Mouse (Mus musculus): Measurements from ENCODE around the gene Plekhj1.
A peak's percentile ranks its signal among the peaks of the same experiment; 100 is the strongest.
"Not testable (repeated sequence)": the region's sequence is repeated elsewhere in the genome, so short reads cannot be mapped to it uniquely, and the experiment has no call there.

Plekhj1 gene

DNA sequence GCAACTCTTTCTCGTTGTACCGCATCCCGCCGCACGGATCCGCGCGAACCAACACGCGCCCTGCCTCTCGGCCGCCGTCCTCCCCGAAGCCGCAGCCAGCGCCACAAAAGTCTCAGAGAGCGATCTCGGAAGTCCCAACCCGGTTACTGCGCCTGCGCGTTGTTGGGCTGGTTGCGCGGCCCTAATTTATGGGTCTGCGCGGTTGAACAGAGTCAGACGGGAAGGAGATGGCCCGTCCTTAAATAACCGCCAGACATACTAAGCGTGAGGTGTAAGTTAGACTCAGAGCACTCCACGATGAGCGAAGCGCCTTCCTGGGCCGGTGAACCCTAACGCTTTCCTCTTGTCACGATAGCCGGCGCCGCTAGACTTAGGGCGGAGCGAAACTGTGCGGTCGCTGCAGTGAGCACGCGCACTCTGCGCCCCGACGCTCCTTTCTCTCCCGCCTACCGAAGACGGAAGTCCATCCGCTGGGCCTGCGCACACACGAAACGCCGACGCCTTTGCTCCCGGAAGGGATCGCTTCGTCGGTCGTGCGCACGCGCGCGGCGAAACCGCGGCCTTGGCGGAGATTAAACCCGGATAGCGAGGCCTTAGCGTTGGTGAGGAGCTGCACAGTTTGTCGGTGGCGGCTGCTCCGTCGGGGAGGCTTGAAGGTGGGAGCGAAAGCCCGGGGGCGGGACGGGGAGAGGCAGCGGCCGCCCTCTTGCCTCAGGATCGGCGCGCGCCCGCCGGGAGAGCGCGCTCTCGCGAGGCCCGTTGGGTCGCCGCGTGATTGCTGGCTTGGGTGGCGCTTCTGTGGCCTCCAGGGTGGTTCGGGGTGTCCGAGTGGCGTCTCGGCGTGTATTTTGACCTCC lies at the start of gene Plekhj1, which contains the start of gene Sf3a2:
Gene Plekhj1, minus strand, starts transcription at position 477 of the 857 bp plus-strand sequence.
Gene Sf3a2, plus strand, starts transcription at position 49 of the 857 bp plus-strand sequence.
- peak; percentile 94 for DNase-seq (ENCODE audit: low spot score)

DNA sequence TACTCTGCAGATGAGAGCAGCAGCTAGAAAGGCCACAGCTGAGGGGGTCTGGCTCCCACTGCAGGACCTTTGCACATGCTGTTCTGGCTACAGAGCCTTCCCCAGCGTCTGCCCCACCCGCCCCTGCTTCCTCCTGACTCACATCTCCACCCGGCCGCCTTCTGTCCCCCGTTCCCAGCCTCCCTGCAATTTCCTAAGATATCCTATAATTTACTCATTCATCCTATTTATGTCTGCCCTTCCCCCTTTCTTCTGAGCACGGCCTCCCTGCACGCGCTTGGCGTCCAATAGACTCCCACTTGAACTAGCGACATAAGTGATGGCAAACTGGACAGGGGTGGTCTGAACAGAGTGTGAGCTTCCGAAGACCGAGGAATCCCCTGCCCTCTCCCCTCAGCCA lies 47.3 kb upstream of the Plekhj1 start:
- DNase-seq (ENCODE audit: low spot score), result no peak

DNA sequence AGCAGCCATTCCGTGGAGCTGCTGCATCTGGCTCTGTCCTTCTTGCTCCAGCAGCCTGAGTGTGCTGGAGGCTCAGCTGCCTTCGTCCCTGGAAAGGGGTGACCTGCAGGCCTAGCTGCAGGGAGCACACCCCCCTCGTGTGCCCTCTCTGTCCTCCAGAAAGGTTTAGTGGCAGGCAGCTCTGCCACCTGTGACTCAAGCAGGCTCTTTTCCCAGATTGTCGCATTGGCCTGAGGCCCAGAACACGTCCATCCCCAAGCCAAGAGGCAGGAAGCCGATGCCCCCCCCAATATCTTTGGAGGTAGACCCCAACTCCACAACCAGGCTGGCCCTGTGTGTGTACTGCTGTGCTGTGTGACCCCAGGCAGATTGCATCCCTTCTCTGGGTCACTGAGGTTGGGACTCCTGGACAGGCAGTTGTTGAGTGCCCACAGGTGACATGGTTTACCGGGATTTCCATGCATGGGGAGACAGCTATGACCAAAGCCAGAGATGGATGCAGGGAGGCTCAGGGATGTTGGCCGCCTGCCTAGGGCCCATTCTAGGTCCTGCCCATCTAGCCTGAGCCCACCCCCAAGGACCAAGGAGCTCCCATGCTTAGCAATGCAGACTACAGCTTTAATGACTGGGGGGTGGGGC lies 46.7 kb upstream of the Plekhj1 start:
- no peak for DNase-seq (ENCODE audit: low spot score)

DNA sequence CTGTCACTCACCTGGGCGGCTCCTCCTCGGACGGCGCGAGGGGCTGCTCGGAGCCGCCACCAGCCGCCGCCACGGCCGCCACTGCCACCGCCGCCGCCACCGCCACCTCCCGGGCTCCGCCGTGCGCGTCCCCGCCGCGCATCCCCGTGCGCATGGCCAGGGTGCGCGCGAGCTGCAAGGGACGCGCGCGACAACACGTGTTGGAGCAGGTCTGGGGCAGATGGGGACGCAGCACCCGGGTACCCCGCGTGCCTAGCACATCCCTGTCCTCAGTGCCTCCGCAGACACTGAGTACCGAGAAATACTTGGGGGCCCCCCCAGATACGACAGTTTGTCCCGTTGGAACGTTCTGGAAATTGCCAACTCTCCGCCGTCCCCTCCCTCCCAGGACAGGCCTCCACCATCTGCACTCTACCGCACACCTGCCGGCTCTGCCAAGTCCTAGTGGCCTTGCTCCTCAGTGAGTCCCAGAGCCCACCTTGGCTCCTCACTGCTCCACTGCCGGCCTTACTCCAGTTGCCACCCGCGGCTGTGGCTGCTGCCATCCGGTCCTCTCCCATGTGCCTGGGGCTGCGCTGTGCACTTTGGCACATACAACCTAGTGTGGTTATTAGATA lies 45.6 kb upstream of the Plekhj1 start, which contains the start of gene Lingo3:
Gene Lingo3, minus strand, starts transcription at position 109 of the 617 bp plus-strand sequence.
- no peak for DNase-seq (ENCODE audit: low spot score)

DNA sequence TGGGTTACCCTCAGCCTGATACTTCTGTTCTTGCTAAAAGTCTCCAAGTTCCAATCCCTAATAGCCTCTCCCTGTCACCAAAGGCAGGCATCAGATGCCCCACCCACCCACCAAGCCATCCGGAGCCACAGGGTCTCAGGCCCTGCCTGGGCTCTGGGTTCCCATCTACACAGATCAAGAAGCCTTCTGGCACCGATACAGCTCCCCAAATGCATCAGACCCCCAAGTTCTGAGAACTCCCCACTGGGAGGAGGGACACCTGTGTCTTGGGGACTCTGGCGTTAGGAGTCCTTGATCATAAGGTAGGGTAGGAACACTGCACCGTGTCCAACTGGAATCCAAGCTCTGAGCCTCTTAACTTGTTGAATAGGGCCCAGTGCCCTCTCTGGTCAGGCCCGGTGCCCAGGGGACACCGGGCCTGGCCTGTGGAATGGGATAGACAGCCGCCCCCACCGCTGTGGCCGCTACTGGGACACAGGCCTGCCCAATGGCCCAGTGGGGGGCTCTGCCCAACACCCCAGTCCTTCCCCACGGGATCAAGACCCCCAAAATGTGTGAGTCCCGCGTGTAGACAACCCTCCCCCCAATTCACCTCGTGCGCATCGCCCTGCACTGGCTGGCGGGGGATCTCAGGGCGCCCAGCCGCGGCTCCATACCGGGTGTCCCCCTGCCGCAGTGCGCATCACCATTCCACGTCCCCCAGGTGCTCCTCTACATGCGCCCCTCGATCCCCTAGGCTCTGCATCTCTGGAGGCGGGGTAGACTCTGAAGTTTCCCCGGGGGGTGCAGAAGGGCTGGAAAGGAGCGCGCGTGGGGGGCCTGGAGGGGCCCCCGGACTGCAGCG lies 44.9 kb upstream of the Plekhj1 start:
- DNase-seq (ENCODE audit: low spot score), result no peak

DNA sequence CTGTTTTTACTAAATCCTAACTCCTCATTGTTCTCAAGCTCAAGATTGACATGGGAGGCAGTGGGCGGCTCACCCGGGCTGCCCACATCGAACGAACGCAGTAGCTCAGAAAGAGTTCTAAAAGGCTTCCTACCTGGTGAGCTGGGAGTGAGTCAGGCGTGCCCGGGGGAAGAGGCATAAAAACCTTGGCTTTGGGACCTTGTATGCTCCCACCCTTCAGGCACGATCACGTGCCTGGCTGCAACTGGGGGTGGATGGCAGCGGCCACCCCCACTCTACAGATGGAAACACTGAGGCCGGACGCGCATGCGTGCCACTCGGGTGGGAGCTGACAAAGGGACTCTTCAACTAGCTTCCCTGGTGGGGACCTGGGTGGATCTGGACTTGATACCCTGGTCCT lies 43.9 kb upstream of the Plekhj1 start:
- no peak for DNase-seq (ENCODE audit: low spot score)

DNA sequence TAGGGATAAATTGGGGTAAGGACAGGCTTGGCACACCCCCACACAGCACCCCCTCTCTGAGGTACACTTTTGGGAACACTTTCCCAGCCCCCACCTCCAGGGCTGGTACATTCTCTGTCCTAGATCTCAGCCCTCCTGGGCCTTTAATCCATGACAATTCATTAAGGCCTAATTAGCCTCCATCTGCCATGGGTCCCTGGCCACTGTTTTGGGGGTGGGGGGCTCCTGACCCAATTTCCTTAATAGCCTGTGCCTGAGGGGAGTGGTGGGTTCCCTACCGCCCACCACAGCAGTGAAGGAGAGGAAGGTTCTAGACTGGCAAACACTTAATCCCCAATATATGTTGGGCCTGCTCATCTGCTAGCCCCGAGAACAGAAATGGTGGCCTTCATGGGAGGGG lies 43.3 kb upstream of the Plekhj1 start:
- DNase-seq (ENCODE audit: low spot score), result no peak

DNA sequence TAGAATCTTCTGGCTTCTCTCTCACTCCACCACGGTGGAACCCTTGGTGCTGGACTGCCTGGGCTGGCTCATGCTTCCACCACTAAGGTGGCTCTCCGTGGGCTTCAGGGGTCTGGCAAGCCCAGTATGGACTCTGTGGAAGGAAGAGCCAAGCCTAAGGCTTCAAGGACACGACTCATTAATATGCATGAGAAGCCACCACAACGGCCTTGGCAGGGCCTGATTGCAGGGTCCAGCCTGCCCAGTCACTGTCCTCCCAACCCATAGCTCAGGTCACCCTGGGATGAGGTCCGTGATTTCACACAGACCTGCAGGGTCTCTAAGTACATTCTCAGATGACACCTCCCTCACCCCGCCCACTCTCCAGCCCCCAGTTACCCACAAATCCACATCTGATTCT lies 41.4 kb upstream of the Plekhj1 start:
- DNase-seq (ENCODE audit: low spot score), result no peak

DNA sequence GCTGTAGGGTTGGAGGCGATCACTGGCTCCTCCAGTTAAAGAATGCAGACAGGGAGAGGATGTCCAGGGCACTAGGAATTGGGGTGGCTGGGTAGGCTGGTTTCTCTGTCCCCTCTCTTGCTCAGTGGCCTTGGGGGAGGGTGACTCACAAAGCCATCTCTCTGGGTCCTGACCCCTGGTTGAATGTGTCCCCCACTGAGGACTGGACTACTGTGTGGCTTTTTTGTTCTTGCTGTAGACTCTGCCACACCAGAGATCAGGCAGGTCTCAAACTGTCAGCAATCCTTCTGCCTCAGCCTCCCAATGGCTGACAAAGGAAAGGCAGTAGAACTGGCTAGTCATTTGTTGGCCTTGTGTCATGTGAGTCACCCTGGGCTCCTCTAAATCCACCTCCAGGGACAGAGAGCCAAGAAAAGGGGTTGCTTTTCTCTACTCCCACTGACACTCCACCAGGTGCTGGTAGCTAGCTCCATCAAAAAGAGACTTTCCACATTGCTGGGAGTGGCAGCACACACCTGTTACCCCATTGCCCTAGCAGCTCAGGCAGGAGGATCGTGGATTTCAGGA lies 40.0 kb upstream of the Plekhj1 start:
- DNase-seq (ENCODE audit: low spot score), result no peak

DNA sequence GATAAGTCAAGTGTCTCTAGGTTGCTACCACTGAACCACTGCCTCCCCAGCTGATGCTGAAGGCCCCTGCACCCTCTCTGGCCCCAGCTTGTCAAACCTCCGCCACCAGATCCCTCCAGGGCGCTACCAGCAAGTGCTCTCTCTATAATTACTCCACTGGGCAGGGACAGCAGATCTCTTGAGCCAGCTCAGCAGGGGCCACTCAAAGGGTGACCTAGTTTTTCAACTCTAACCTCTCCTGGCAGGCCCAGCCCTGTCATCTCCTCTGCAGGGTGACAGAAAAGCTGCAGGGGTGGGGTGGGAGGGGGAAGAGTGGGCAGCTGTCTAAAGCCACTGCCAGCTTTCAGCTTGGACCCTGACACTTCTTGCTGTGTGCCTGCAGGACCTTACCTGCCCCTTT lies 39.4 kb upstream of the Plekhj1 start:
- no peak for DNase-seq (ENCODE audit: low spot score)

DNA sequence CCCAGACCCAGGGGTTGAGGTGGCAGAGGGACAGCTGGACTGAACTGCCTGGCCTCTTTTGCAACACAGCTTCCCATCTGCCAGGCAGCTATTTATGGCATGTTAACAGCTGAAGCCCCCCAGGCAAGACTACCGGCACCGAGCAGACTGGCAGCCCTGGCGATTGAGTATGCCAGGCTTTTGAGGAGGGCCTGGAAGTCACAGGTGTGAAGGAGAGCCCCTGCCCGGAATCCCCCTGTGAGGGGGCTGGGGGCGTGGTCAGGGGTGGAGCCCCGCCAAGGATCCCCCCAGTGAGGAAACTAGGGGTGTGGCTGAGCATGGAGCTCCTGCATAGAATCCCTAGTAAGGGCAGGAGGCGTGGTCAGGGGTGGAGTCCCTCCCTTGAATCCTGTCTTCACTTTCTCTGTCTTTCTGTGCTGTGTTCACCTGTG lies 38.5 kb upstream of the Plekhj1 start:
- DNase-seq (ENCODE audit: low spot score), result no peak

DNA sequence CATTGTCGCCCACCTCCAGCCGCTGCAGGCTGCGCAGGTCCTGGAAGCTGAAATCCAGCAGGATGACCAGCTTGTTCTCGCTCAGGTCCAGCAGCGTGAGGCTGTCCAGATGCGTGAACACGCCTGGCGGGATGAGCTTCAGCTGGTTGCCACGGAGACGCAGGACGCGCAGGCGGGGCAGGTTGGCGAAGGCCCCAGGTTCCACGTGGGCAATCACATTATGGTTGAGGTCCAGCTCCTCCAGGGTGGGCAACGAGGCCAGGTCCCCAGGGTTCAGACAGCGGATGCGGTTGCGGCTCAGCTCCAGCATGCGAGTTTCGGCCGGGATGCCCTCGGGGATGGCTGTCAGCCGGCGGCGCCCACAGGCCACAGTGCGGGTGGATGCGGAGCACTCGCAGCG lies 37.2 kb upstream of the Plekhj1 start:
- DNase-seq (ENCODE audit: low spot score), result no peak

DNA sequence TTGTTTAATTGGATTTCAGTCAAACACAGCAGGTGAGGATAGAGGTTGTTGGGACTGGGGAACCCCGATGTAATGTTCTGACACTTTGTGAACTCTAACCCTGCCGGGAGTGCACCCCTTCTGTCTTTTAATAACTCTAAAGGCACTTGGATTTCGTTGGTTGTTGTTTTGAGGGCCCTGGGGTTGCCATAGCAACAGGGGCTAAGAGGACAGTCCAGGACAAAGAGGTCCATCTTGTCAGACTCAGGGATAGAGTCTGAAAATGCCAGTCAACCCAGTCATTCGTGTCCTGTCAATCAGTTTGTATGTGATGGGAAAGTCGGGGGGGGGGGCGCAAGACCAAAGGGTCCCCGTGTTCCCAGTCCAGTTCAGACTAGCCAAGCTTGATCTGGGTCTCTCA lies 34.4 kb upstream of the Plekhj1 start:
- no peak for DNase-seq (ENCODE audit: low spot score)

DNA sequence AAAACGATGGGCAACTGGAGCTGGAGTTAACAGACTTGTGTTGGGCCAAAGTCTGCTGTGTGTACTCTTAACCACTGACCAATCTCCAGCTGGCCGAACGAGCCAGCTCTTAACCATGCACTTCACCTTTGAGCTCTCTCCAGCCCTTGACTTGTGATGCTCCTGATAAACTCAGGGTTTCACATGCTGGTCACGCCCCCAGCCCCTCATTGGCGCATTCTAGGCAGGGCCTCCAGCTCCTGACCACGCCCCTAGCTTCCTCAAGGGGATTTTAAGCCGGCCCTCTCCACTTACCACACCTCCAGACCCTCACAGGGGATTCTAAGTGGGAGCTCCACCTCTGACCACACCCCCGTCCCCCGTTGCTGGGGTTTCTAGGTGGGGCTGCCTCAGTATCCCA lies 32.7 kb upstream of the Plekhj1 start:
- peak; percentile 60 for DNase-seq (ENCODE audit: low spot score)

DNA sequence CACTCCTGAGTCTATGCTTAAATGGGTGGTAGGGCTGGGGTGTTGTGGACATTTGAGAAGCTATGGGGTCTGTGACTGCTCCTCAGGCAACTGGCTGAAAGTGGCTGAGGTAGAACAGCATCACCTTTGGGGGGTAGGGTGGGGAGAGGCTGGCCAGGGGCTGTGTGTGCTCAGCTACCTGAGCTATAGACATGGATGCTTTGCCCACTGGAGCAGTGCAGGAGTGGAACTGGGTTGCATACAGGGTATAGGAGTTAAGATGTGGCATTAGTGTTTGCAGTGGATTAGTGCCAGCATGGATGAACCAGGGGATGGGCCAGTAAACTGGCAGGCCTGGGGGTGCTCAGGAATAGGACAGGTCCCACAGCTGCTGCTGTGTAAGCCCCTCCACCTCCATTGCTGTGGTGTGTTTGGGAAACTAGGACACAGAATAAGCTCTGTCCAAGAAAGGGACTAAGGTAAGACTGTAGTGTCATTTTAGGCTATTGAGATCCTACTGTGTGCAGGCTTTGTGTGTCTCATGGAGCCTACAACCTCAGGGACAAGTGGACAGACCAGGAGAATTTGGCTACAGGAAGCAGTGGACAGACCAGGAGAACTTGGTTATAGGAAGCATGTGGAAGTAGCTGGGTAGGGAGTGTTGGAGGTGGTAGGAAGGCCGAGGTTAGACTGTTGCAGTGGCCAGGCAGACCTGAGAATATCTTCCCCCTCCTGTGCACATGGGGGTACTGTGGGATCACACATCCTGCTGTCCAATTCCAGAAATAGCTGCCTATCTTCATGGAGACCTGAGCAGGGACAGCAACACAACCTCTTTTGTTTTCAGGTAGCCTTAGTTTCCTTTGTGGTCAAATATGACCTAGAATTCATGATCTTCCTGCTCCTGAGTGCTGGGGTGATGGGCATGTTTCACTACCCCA lies 31.2 kb upstream of the Plekhj1 start:
- no peak for DNase-seq (ENCODE audit: low spot score)

DNA sequence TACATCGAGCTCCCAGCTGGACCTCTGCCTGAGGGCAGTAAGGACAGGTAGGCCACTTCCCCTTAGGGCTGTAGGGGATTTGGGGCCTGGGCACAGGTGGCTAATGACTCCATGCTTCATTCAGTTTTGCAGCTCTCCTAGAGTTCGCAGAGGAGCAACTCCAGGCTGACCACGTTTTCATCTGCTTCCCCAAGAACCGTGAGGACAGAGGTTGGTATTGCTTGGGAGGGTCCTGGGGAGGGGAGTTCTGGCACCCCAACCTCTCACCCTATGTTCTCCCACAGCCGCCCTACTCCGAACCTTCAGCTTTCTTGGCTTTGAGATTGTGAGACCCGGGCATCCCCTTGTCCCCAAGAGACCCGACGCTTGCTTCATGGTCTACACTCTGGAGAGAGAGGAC lies 30.2 kb upstream of the Plekhj1 start:
- not testable (repeated sequence) for DNase-seq (ENCODE audit: low spot score)

DNA sequence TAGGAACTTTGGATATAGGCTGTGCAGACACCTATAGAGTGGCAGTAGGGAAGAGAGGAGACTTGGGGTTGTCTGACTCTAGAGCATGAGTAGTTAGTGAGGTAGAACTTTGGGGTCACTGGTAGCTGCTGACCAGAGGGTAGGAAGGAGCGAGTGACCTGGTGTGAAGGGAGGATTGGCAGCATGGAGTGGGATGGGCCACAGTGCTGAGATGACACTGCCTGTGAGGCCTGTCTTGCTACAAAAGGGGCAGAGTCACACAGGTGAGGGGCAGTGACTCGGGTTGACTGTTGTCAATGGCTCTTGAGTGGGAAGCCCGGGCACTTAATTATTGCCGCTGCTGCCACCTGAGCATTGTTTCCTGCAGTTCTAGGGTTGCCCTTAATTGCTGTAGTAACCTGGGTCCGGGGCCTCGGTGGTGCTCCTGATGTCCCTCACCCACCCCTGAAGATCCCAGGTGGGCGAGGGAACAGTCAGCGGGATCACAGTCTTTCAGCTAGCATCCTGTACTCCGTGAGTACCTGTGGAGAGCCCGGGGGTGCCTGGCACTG lies 29.5 kb upstream of the Plekhj1 start:
- DNase-seq (ENCODE audit: low spot score), result no peak

DNA sequence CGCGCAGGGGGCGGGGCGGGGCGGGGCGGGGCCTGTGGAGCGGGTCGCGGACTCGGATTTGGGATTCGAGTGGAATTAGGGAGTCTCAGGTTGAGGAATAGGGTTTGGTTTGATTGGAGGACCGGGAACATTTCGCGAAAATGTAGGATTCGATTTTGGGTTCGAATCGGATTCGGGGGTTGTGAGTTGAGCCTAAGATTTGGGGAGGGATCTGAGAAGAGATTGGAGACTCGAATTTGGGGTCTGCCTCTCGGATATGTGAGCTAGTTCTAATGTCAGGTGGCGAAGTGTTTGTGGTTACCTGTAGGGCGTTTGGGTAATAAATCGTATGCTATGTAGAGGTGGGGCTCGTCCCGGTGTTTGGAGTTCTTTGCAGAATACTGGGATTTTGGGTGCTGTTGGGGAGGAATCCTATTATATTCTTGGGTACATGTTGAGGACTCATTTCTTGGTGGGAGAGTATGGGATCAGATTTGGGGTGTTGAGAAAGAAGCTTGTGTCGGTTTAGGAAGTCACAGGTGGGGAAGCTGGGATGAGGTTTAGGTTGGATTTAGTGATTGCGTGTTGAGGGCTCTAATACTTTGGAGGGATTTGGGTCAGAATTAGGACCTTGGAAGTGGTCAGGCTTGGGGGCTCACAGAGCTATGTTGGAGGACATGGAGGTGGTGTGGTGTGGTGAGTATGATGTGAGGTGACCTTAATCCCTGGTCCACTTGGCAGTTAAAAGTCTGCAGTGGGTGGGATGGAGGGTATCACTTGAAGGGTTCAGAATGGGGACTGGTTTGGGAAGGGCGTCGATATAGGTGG lies 28.8 kb upstream of the Plekhj1 start:
- DNase-seq (ENCODE audit: low spot score), result no peak

Data from urinary bladder, postnatal 14 days (tissue).